Mouse (Mus musculus) C2C12 (cell line): Measurements from ENCODE around the gene Hsd17b3. TPM values are rescaled to one million over a fixed set of nuclear protein-coding genes. Genes with fewer than 3 reads are reported as not detected.
A peak's percentile ranks its signal among the peaks of the same experiment; 100 is the strongest.

ENCODE experiments used
- H3K27me3 ChIP-seq: one replicate; pipeline ENCODE4 v1.6.1; 2011; ENCODE audit not compliant: control insufficient read depth, insufficient read depth, insufficient read length
- H3K36me3 ChIP-seq: one replicate; pipeline ENCODE4 v1.6.1; 2011; ENCODE audit not compliant: control insufficient read depth, insufficient read depth
- H3K4me3 ChIP-seq: one replicate; pipeline ENCODE4 v1.5.1; 2011; ENCODE audit warnings: mild to moderate bottlenecking, control low read depth; ENCODE audit not compliant: poor library complexity, insufficient read depth, severe bottlenecking
- H3K79me2 ChIP-seq: one replicate; pipeline ENCODE4 v1.6.1; 2011; ENCODE audit not compliant: control insufficient read depth, insufficient read depth
- H3K79me3 ChIP-seq: one replicate; pipeline ENCODE4 v1.6.1; 2011; ENCODE audit warnings: low read depth, control low read depth
- H3ac ChIP-seq: one replicate; pipeline ENCODE3; 2011; ENCODE audit warnings: low read depth; ENCODE audit not compliant: control insufficient read depth, insufficient read length
- CEBPB ChIP-seq: IDR thresholded peaks from one replicate; pipeline ENCODE4 v1.6.1; 2011; ENCODE audit warnings: low read depth, mild to moderate bottlenecking, control low read depth, moderate library complexity
- CTCF ChIP-seq: IDR thresholded peaks from one replicate; pipeline ENCODE4 v1.5.1; 2011; ENCODE audit not compliant: control insufficient read depth, insufficient read depth, insufficient read length
- MYOD1 ChIP-seq: IDR thresholded peaks from one replicate; pipeline ENCODE4 v1.6.1; 2011; ENCODE audit warnings: low read depth; ENCODE audit not compliant: control insufficient read depth, insufficient read length
- USF1 ChIP-seq: IDR thresholded peaks from one replicate; pipeline ENCODE4 v1.6.1; 2011; ENCODE audit warnings: low read depth, mild to moderate bottlenecking, control low read depth, moderate library complexity
- polyA plus RNA-seq: library from polyadenylated mRNA; unstranded; fragments of >200 nt; fragmentation: generic; extraction: Trizol; gene quantifications from one replicate; pipeline ENCODE4 v1.2.1, GENCODE M21; 2012; ENCODE audit warnings: missing spikeins

The Hsd17b3 gene
- polyA plus RNA-seq, 1 experiment = not detected

GRCm38 (mm10) chr13:64011157-64011556 lies 77.9 kb downstream of the Hsd17b3 start:
- Histone ChIP-seq H3K79me2 (no peaks in the 10 kb centered on the region), H3ac (no peak overlapping the region), H3K79me3 (no peaks in the 10 kb centered on the region), H3K27me3 (no peaks in the 10 kb centered on the region), H3K36me3 (no peaks in the 10 kb centered on the region), H3K4me3 (no peak overlapping the region)
- no peak for TF ChIP-seq USF1
- TF ChIP-seq MYOD1 = no peak
- TF ChIP-seq CEBPB = peak; percentile 62
- no peak for TF ChIP-seq CTCF

Other genes starting within 250 kb of the Hsd17b3 start
- gene Slc35d2, start 40.1 kb upstream of the Hsd17b3 start, polyA plus RNA-seq = 2.1 TPM
- gene Zfp367, start 64.0 kb upstream of the Hsd17b3 start, polyA plus RNA-seq = 7.1 TPM
- gene Habp4, start 72.6 kb upstream of the Hsd17b3 start, polyA plus RNA-seq = 19.1 TPM
- gene Cdc14b, start 186.1 kb upstream of the Hsd17b3 start, polyA plus RNA-seq = 4.7 TPM
- gene Aaed1, start 223.5 kb upstream of the Hsd17b3 start, polyA plus RNA-seq = 8.3 TPM